ENCODE assay signal across 10 mouse cellular contexts in genomic region chr19:21152027-21152426, GRCm38 (mm10).
DNase-seq lines count a peak whose midpoint lies in the region; ATAC-seq lines count a peak whose summit lies in the region.
"Had no signal": no experiment of that assay in that cellular context is flagged by ENCODE, and none has a peak within 500 bp of the region (broad histone marks: within the 10 kb centered on the region; RNA-seq: fewer than 3 reads in every experiment).

No protein-coding gene starts in this region.

- no peaks in the 10 kb centered on the region for H3K9me3 ChIP-seq in forebrain, embryonic 14.5 days (replicated peaks; ENCODE audit: control insufficient read depth, low read length)
- H3K9me3 ChIP-seq: liver, embryonic 13.5 days had no signal

- peak; percentile 90 for ATAC-seq in cerebellum, adult (ENCODE audit: insufficient number of reproducible peaks, low FRiP score, low TSS enrichment)
- peak; percentile 87 for ATAC-seq in forebrain, embryonic 14.5 days
- ATAC-seq in activated CD4-positive, CD25-positive, alpha-beta regulatory T cell, adult 4 months = no peak

- H3K4me2 ChIP-seq in forebrain, embryonic 14.5 days (ENCODE audit: low read length) = no peak overlapping the region
- H3K4me2 ChIP-seq: liver, embryonic 13.5 days had no signal

- DNase-seq in heart, adult 8-10 months (ENCODE audit: low spot score) = peak; percentile 21
- DNase-seq in heart, postnatal 36 days = no peak
- DNase-seq in forebrain, embryonic 14.5 days (ENCODE audit: low spot score) = peak; percentile 93
- DNase-seq in mesoderm, embryonic 11.5 days (ENCODE audit: low read depth, low spot score) = peak; percentile 26
- no peak for DNase-seq in kidney, adult 9 months
- no peak for DNase-seq in adrenal gland, adult 8-10 months
- DNase-seq: liver, embryonic 13.5 days had no signal

- no peak overlapping the region for H3K27ac ChIP-seq in forebrain, embryonic 14.5 days (ENCODE audit: low read depth, low read length)
- H3K27ac ChIP-seq: liver, embryonic 13.5 days had no signal

- H3K4me3 ChIP-seq in forebrain, embryonic 14.5 days (ENCODE audit: low read depth, low read length) = no peak overlapping the region
- H3K4me3 ChIP-seq: liver, embryonic 13.5 days had no signal

- no peaks in the 10 kb centered on the region for H3K36me3 ChIP-seq in forebrain, embryonic 14.5 days (ENCODE audit: control insufficient read depth, insufficient read depth, low read length)
- H3K36me3 ChIP-seq: liver, embryonic 13.5 days had no signal

- no peak overlapping the region for H3K9ac ChIP-seq in forebrain, embryonic 14.5 days (ENCODE audit: low read length)
- H3K9ac ChIP-seq: liver, embryonic 13.5 days had no signal

- intact Hi-C loops in heart, postnatal 36 days (cut with DNase I) = no loop called here

- WGBS in forebrain, embryonic 14.5 days = 1% methylated on average over 3 of the region's 3 CpGs

- peaks cover 10% of the 10 kb centered on the region for H3K4me1 ChIP-seq in forebrain, embryonic 14.5 days (ENCODE audit: control insufficient read depth, insufficient read depth, low read length)
- H3K4me1 ChIP-seq: liver, embryonic 13.5 days had no signal

- no peaks in the 10 kb centered on the region for H3K27me3 ChIP-seq in forebrain, embryonic 14.5 days (replicated peaks; ENCODE audit: control insufficient read depth, insufficient read depth, low read length)
- H3K27me3 ChIP-seq: CH12.LX; liver, embryonic 13.5 days had no signal

Comparison
In these comparisons a context has a peak if more than half of its experiments do, and no peak if none do; other contexts are left out.
1. DNase-seq: peak in heart, adult 8-10 months (single experiment), forebrain, embryonic 14.5 days (single experiment) and mesoderm, embryonic 11.5 days (single experiment); none in heart, postnatal 36 days (0 of 2), kidney, adult 9 months (single experiment) and adrenal gland, adult 8-10 months (single experiment).